Mouse (Mus musculus) activated CD4-positive, CD25-positive, alpha-beta regulatory T cell, adult 4 months (primary cell): ENCODE measurements around the gene Ect2l. TPM values are rescaled to one million over a fixed set of nuclear protein-coding genes. Genes with fewer than 3 reads are reported as not detected.

Experiments used
- ATAC-seq: one replicate; pipeline ENCODE4 v1.8.0; 2017
- polyA plus RNA-seq, 2 experiments: library from polyadenylated mRNA; unstranded; fragments of 100-300 nt; shearing (Covaris generic); gene quantifications; one replicate each; pipeline ENCODE4 v1.2.1; 2017

The Ect2l gene
- 1 to 10 TPM; 1.2 to 1.5 TPM for polyA plus RNA-seq

- peak; percentile 79 for ATAC-seq
Observed at GRCm38 (mm10) chr10:18210726-18211125, at the start of gene Ect2l. Gene Ect2l (minus strand): TSS chr10:18210890.

GRCm38 (mm10) chr10:18251345-18251744, 40.7 kb upstream of the Ect2l start:
- ATAC-seq: no peak

GRCm38 (mm10) chr10:18243614-18244013, 32.9 kb upstream of the Ect2l start:
- ATAC-seq: no peak

- ATAC-seq: no peak
Observed at GRCm38 (mm10) chr10:18237191-18237590, 26.5 kb upstream of the Ect2l start.

GRCm38 (mm10) chr10:18236328-18236927, 25.7 kb upstream of the Ect2l start:
- ATAC-seq: no peak

- peak; percentile 30 for ATAC-seq
Observed at GRCm38 (mm10) chr10:18235402-18235747, 24.7 kb upstream of the Ect2l start.

GRCm38 (mm10) chr10:18234560-18235401, 24.1 kb upstream of the Ect2l start, which contains the start of gene Ccdc28a:
Gene Ccdc28a (minus strand): TSS chr10:18234998.
- peak; percentile 93 for ATAC-seq

GRCm38 (mm10) chr10:18233891-18234290, 23.2 kb upstream of the Ect2l start:
- ATAC-seq: no peak

GRCm38 (mm10) chr10:18224386-18224785, 13.7 kb upstream of the Ect2l start:
- no peak for ATAC-seq

GRCm38 (mm10) chr10:18219351-18219750, 8.7 kb upstream of the Ect2l start:
- ATAC-seq: no peak

- ATAC-seq: no peak
Observed at GRCm38 (mm10) chr10:18214124-18214523, 3.4 kb upstream of the Ect2l start.

- no peak for ATAC-seq
Observed at GRCm38 (mm10) chr10:18213373-18213772, 2.7 kb upstream of the Ect2l start.

- ATAC-seq: no peak
Observed at GRCm38 (mm10) chr10:18210119-18210518, 571 bp downstream of the Ect2l start.

GRCm38 (mm10) chr10:18204067-18204466, 6.6 kb downstream of the Ect2l start:
- ATAC-seq: no peak

- no peak for ATAC-seq
Observed at GRCm38 (mm10) chr10:18202401-18202800, 8.3 kb downstream of the Ect2l start.

- no peak for ATAC-seq
Observed at GRCm38 (mm10) chr10:18200656-18201055, 10.0 kb downstream of the Ect2l start.

- ATAC-seq: no peak
Observed at GRCm38 (mm10) chr10:18199919-18200318, 10.8 kb downstream of the Ect2l start.

- no peak for ATAC-seq
Observed at GRCm38 (mm10) chr10:18198286-18199015, 12.2 kb downstream of the Ect2l start.

- ATAC-seq: peak; percentile 82
Observed at GRCm38 (mm10) chr10:18197206-18197979, 13.3 kb downstream of the Ect2l start.

- no peak for ATAC-seq
Observed at GRCm38 (mm10) chr10:18194737-18195141, 16.0 kb downstream of the Ect2l start.

- no peak for ATAC-seq
Observed at GRCm38 (mm10) chr10:18194156-18194555, 16.5 kb downstream of the Ect2l start.

- ATAC-seq: peak; percentile 44
Observed at GRCm38 (mm10) chr10:18193221-18193620, 17.5 kb downstream of the Ect2l start.

GRCm38 (mm10) chr10:18191706-18192105, 19.0 kb downstream of the Ect2l start:
- no peak for ATAC-seq
